Comparison of ENCODE assay signal across 13 mouse cellular contexts in the genomic region with DNA sequence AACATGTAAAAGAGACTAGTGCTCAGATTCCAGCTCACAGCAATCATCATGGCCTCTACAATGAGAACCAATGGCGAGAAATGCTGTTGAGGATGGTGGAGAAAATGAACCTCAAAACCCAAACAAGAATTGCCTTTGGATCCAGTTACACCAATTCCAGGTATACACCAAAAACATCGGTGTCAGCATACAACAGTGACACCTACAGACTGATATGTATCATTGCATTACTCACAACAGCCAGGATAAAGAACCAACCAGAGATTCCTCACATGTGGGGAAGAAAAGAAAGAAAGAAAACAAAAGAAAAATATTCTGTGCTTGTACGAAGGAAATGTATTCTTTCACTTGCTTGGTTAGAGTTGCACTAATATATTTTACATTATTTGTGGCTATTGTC. TPM values are rescaled to one million over a fixed set of nuclear protein-coding genes. Genes with fewer than 3 reads are reported as not detected.
A peak's percentile ranks its signal among the peaks of the same experiment; 100 is the strongest.
DNase-seq lines count a peak whose midpoint lies in the region; ATAC-seq and TF ChIP-seq lines count a peak whose summit lies in the region.
"Had no signal": no experiment of that assay in that cellular context is flagged by ENCODE, and none has a peak within 500 bp of the region (broad histone marks: within the 10 kb centered on the region; RNA-seq: fewer than 3 reads in every experiment).

No protein-coding gene starts in this region.

- no peak overlapping the region for H3K9ac ChIP-seq in intestine, postnatal 0 days (ENCODE audit: low read depth, low read length)
- no peak overlapping the region for H3K9ac ChIP-seq in intestine, embryonic 15.5 days
- H3K9ac ChIP-seq in neural tube, embryonic 15.5 days (replicated peaks) = no peak overlapping the region
- H3K9ac ChIP-seq: embryonic facial prominence, embryonic 12.5 days; limb, embryonic 12.5 days; stomach, embryonic 15.5 days had no signal

- 25% methylated on average over 3 of the region's 3 CpGs for WGBS in intestine, postnatal 0 days
- 23% methylated on average over 3 of the region's 3 CpGs for WGBS in intestine, embryonic 15.5 days
- 29% methylated on average over 3 of the region's 3 CpGs for WGBS in neural tube, embryonic 15.5 days

- no peak overlapping the region for H3K27ac ChIP-seq in intestine, postnatal 0 days (ENCODE audit: low read depth, low read length)
- H3K27ac ChIP-seq in intestine, embryonic 15.5 days = no peak overlapping the region
- H3K27ac ChIP-seq in neural tube, embryonic 15.5 days (replicated peaks) = no peak overlapping the region
- H3K27ac ChIP-seq: embryonic facial prominence, embryonic 12.5 days; limb, embryonic 12.5 days; stomach, embryonic 15.5 days had no signal

- peak; percentile 67 for TF ChIP-seq CTCF in intestine, postnatal 0 days (IDR thresholded peaks at IDR 0.05; ENCODE audit: low read depth)
- peak; percentile 66 for TF ChIP-seq CTCF in E14TG2a.4 (conservative IDR thresholded peaks at IDR 0.05; ENCODE audit: low read length)

- H3K4me1 ChIP-seq in intestine, postnatal 0 days (replicated peaks; ENCODE audit: control insufficient read depth, insufficient read depth, low read length) = no peaks in the 10 kb centered on the region
- no peaks in the 10 kb centered on the region for H3K4me1 ChIP-seq in intestine, embryonic 15.5 days (replicated peaks)
- H3K4me1 ChIP-seq in E14TG2a.4 (replicated peaks; ENCODE audit: low read depth, low read length) = no peaks in the 10 kb centered on the region
- no peaks in the 10 kb centered on the region for H3K4me1 ChIP-seq in neural tube, embryonic 15.5 days
- H3K4me1 ChIP-seq: embryonic facial prominence, embryonic 12.5 days; limb, embryonic 12.5 days; stomach, embryonic 15.5 days had no signal

- H3K27me3 ChIP-seq in intestine, postnatal 0 days (replicated peaks; ENCODE audit: control insufficient read depth, insufficient read depth, low read length) = no peaks in the 10 kb centered on the region
- H3K27me3 ChIP-seq in intestine, embryonic 15.5 days (replicated peaks) = no peaks in the 10 kb centered on the region
- H3K27me3 ChIP-seq in E14TG2a.4 (ENCODE audit: insufficient read depth, low read length) = no peaks in the 10 kb centered on the region
- no peaks in the 10 kb centered on the region for H3K27me3 ChIP-seq in neural tube, embryonic 15.5 days (replicated peaks)
- H3K27me3 ChIP-seq: embryonic facial prominence, embryonic 12.5 days; limb, embryonic 12.5 days; stomach, embryonic 15.5 days had no signal

- peak; percentile 26 for DNase-seq in 3134 (ENCODE audit: extremely low read depth, insufficient read length, low spot score)
- peak; percentile 39 for DNase-seq in embryo, embryonic 10.5 days (ENCODE audit: low spot score)
- DNase-seq: kidney, adult 18-20 months; layer of hippocampus, adult 9-11 months; lung, postnatal 10 days had no signal

- H3K36me3 ChIP-seq in intestine, postnatal 0 days (ENCODE audit: control insufficient read depth, insufficient read depth) = no peaks in the 10 kb centered on the region
- H3K36me3 ChIP-seq in intestine, embryonic 15.5 days = no peaks in the 10 kb centered on the region
- no peaks in the 10 kb centered on the region for H3K36me3 ChIP-seq in E14TG2a.4 (ENCODE audit: insufficient read depth, low read length)
- H3K36me3 ChIP-seq in neural tube, embryonic 15.5 days = no peaks in the 10 kb centered on the region
- H3K36me3 ChIP-seq: embryonic facial prominence, embryonic 12.5 days; limb, embryonic 12.5 days; stomach, embryonic 15.5 days had no signal

- H3K4me2 ChIP-seq in intestine, postnatal 0 days (replicated peaks; ENCODE audit: low read depth) = no peak overlapping the region
- no peak overlapping the region for H3K4me2 ChIP-seq in intestine, embryonic 15.5 days (replicated peaks)
- H3K4me2 ChIP-seq in neural tube, embryonic 15.5 days = no peak overlapping the region
- H3K4me2 ChIP-seq: embryonic facial prominence, embryonic 12.5 days; limb, embryonic 12.5 days; stomach, embryonic 15.5 days had no signal

- no peak for ATAC-seq in intestine, postnatal 0 days
- no peak for ATAC-seq in intestine, embryonic 15.5 days
- no peak for ATAC-seq in inflammation-experienced regulatory T-cells, adult 6 months
- no peak for ATAC-seq in neural tube, embryonic 15.5 days (ENCODE audit: low FRiP score)

- H3K9me3 ChIP-seq in intestine, postnatal 0 days (ENCODE audit: control insufficient read depth) = no peaks in the 10 kb centered on the region
- H3K9me3 ChIP-seq in intestine, embryonic 15.5 days = no peaks in the 10 kb centered on the region
- H3K9me3 ChIP-seq in E14TG2a.4 (ENCODE audit: low read length) = no peaks in the 10 kb centered on the region
- H3K9me3 ChIP-seq in neural tube, embryonic 15.5 days (replicated peaks) = no peaks in the 10 kb centered on the region
- H3K9me3 ChIP-seq: embryonic facial prominence, embryonic 12.5 days; limb, embryonic 12.5 days; stomach, embryonic 15.5 days had no signal

- H3K4me3 ChIP-seq in intestine, postnatal 0 days (ENCODE audit: low read depth, low read length) = no peak overlapping the region
- H3K4me3 ChIP-seq in intestine, embryonic 15.5 days (replicated peaks) = no peak overlapping the region
- no peak overlapping the region for H3K4me3 ChIP-seq in E14TG2a.4 (replicated peaks; ENCODE audit: low read length)
- H3K4me3 ChIP-seq in neural tube, embryonic 15.5 days (replicated peaks) = no peak overlapping the region
- H3K4me3 ChIP-seq: embryonic facial prominence, embryonic 12.5 days; limb, embryonic 12.5 days; stomach, embryonic 15.5 days had no signal

RNA-seq across cellular contexts. Expression of gene Lce1h, which starts 6.7 kb away (rescaled TPM):
- polyA plus RNA-seq in intestine, postnatal 0 days (2015; fragmentation: Nextera tagmentation; extraction: Ambion mirVana) = not detected in 2 replicates
- polyA plus RNA-seq in intestine, embryonic 15.5 days (2015; fragmentation: Nextera tagmentation; extraction: Ambion mirVana) = not detected in 2 replicates
- polyA plus RNA-seq in inflammation-experienced regulatory T-cells, adult 6 months (2017; shearing (Covaris generic)) = not detected
- polyA plus RNA-seq in neural tube, embryonic 15.5 days (2015; fragmentation: Nextera tagmentation; extraction: Ambion mirVana) = not detected in 2 replicates
- polyA plus RNA-seq: embryonic facial prominence, embryonic 12.5 days; limb, embryonic 12.5 days; stomach, embryonic 15.5 days had no signal

RNA-seq across cellular contexts. Expression of gene Lce1i, which starts 7.1 kb away (rescaled TPM):
- not detected in 2 replicates for polyA plus RNA-seq in intestine, postnatal 0 days (2015; fragmentation: Nextera tagmentation; extraction: Ambion mirVana)
- polyA plus RNA-seq in intestine, embryonic 15.5 days (2015; fragmentation: Nextera tagmentation; extraction: Ambion mirVana) = not detected in 2 replicates
- polyA plus RNA-seq in inflammation-experienced regulatory T-cells, adult 6 months (2017; shearing (Covaris generic)) = not detected
- polyA plus RNA-seq in neural tube, embryonic 15.5 days (2015; fragmentation: Nextera tagmentation; extraction: Ambion mirVana) = not detected in 2 replicates
- polyA plus RNA-seq: embryonic facial prominence, embryonic 12.5 days; limb, embryonic 12.5 days; stomach, embryonic 15.5 days had no signal

RNA-seq across cellular contexts. Expression of gene Lce1j, which starts 18.7 kb away (rescaled TPM):
- polyA plus RNA-seq in intestine, postnatal 0 days (2015; fragmentation: Nextera tagmentation; extraction: Ambion mirVana) = not detected in 2 replicates
- not detected in 2 replicates for polyA plus RNA-seq in intestine, embryonic 15.5 days (2015; fragmentation: Nextera tagmentation; extraction: Ambion mirVana)
- polyA plus RNA-seq in inflammation-experienced regulatory T-cells, adult 6 months (2017; shearing (Covaris generic)) = not detected
- not detected in 2 replicates for polyA plus RNA-seq in neural tube, embryonic 15.5 days (2015; fragmentation: Nextera tagmentation; extraction: Ambion mirVana)
- polyA plus RNA-seq: embryonic facial prominence, embryonic 12.5 days; limb, embryonic 12.5 days; stomach, embryonic 15.5 days had no signal

RNA-seq across cellular contexts. Expression of gene Lce1g, which starts 19.4 kb away (rescaled TPM):
- not detected in 2 replicates for polyA plus RNA-seq in intestine, postnatal 0 days (2015; fragmentation: Nextera tagmentation; extraction: Ambion mirVana)
- polyA plus RNA-seq in intestine, embryonic 15.5 days (2015; fragmentation: Nextera tagmentation; extraction: Ambion mirVana) = not detected in 2 replicates
- polyA plus RNA-seq in inflammation-experienced regulatory T-cells, adult 6 months (2017; shearing (Covaris generic)) = not detected
- polyA plus RNA-seq in neural tube, embryonic 15.5 days (2015; fragmentation: Nextera tagmentation; extraction: Ambion mirVana) = not detected in 2 replicates
- polyA plus RNA-seq: embryonic facial prominence, embryonic 12.5 days; limb, embryonic 12.5 days; stomach, embryonic 15.5 days had no signal

RNA-seq across cellular contexts. Expression of gene Gm38119, which starts 32.7 kb away (rescaled TPM):
- not detected in 2 replicates for polyA plus RNA-seq in intestine, postnatal 0 days (2015; fragmentation: Nextera tagmentation; extraction: Ambion mirVana)
- not detected in 2 replicates for polyA plus RNA-seq in intestine, embryonic 15.5 days (2015; fragmentation: Nextera tagmentation; extraction: Ambion mirVana)
- polyA plus RNA-seq in inflammation-experienced regulatory T-cells, adult 6 months (2017; shearing (Covaris generic)) = not detected
- polyA plus RNA-seq in neural tube, embryonic 15.5 days (2015; fragmentation: Nextera tagmentation; extraction: Ambion mirVana) = not detected in 2 replicates
- polyA plus RNA-seq: embryonic facial prominence, embryonic 12.5 days; limb, embryonic 12.5 days; stomach, embryonic 15.5 days had no signal
